Mouse (Mus musculus) T-cell, adult 66 days (primary cell): ENCODE measurements around the gene Wdr24. TPM values are rescaled to one million over a fixed set of nuclear protein-coding genes. Genes with fewer than 3 reads are reported as not detected.

ENCODE experiments used
- total RNA-seq, 2 experiments: library from RNA; stranded (reverse); gene quantifications; 3 replicates in 1 of 2; 4 replicates in 1 of 2; pipeline ENCODE4 v1.2.4; 2023

The Wdr24 gene
- total RNA-seq, 2 experiments from 2014 or later, result 25.3 to 25.7 TPM

Other genes with a start within 250 kb of the Wdr24 start
- 10 to 100 TPM; 33.2 to 33.4 TPM for gene Lmf1, start 244.5 kb upstream of the Wdr24 start, total RNA-seq
- gene Gng13, start 106.5 kb upstream of the Wdr24 start, total RNA-seq, result not detected
- gene Chtf18, start 96.2 kb upstream of the Wdr24 start, total RNA-seq, result 10 to 100 TPM in 1 of 2 experiments, 1 to 10 TPM in 1; 5.1 to 12.6 TPM
- 1 to 10 TPM; 4.6 to 8.0 TPM for gene Rpusd1, start 96.0 kb upstream of the Wdr24 start, total RNA-seq
- under 1 TPM in 1 of 2 experiments, not detected in 1; 0.26 TPM for gene Mslnl, start 87.6 kb upstream of the Wdr24 start, total RNA-seq
- gene Msln, start 69.2 kb upstream of the Wdr24 start, total RNA-seq, result 1 to 10 TPM in 1 of 2 experiments, not detected in 1; 1.1 TPM
- 10 to 100 TPM; 25.4 to 27.9 TPM for gene Narfl, start 49.9 kb upstream of the Wdr24 start, total RNA-seq
- 10 to 100 TPM; 22.7 to 27.1 TPM for gene Haghl, start 38.0 kb upstream of the Wdr24 start, total RNA-seq
- not detected for gene Ccdc78, start 37.0 kb upstream of the Wdr24 start, total RNA-seq
- gene Fam173a, start 30.7 kb upstream of the Wdr24 start, total RNA-seq, result 10 to 100 TPM; 47.6 to 58.9 TPM
- gene AC134908.4, start 28.0 kb upstream of the Wdr24 start, total RNA-seq, result not detected
- gene Metrn, start 26.5 kb upstream of the Wdr24 start, total RNA-seq, result 10 to 100 TPM; 24.8 to 31.6 TPM
- gene Fbxl16, start 14.5 kb upstream of the Wdr24 start, total RNA-seq, result not detected
- gene Jmjd8, start 5.2 kb downstream of the Wdr24 start, total RNA-seq, result 10 to 100 TPM; 32.3 to 42.2 TPM
- gene Stub1, start 9.8 kb downstream of the Wdr24 start, total RNA-seq, result 10 to 100 TPM; 70.1 to 73.0 TPM
- gene Rhbdl1, start 13.7 kb downstream of the Wdr24 start, total RNA-seq, result 10 to 100 TPM in 1 of 2 experiments, 1 to 10 TPM in 1; 8.1 to 15.2 TPM
- 10 to 100 TPM in 1 of 2 experiments, 1 to 10 TPM in 1; 9.3 to 10.8 TPM for gene Gm20683, start 18.1 kb downstream of the Wdr24 start, total RNA-seq
- gene Rhot2, start 21.2 kb downstream of the Wdr24 start, total RNA-seq, result 10 to 100 TPM; 89.1 to 99.3 TPM
- 10 to 100 TPM; 29.0 to 41.5 TPM for gene Wdr90, start 37.9 kb downstream of the Wdr24 start, total RNA-seq
- 1 to 10 TPM; 2.4 to 9.4 TPM for gene Mcrip2, start 45.1 kb downstream of the Wdr24 start, total RNA-seq
- 10 to 100 TPM; 32.9 to 37.5 TPM for gene Mettl26, start 51.4 kb downstream of the Wdr24 start, total RNA-seq
- 1 to 10 TPM; 9.2 to 9.6 TPM for gene Wfikkn1, start 57.2 kb downstream of the Wdr24 start, total RNA-seq
- gene Rab40c, start 96.1 kb downstream of the Wdr24 start, total RNA-seq, result 10 to 100 TPM; 23.7 to 24.5 TPM
- 10 to 100 TPM; 55.2 to 64.8 TPM for gene Pigq, start 121.3 kb downstream of the Wdr24 start, total RNA-seq
- not detected for gene Nhlrc4, start 121.3 kb downstream of the Wdr24 start, total RNA-seq
- under 1 TPM in 1 of 2 experiments, not detected in 1; 0.30 TPM for gene A930017K11Rik, start 128.9 kb downstream of the Wdr24 start, total RNA-seq
- 10 to 100 TPM; 38.7 to 39.4 TPM for gene Capn15, start 162.2 kb downstream of the Wdr24 start, total RNA-seq
- 10 to 100 TPM; 18.3 to 22.2 TPM for gene Rab11fip3, start 245.9 kb downstream of the Wdr24 start, total RNA-seq